Mouse (Mus musculus) CD4-positive, CD25-positive, alpha-beta regulatory T cell, adult 2 months (primary cell): ENCODE results near the gene Cytl1.

Source experiments
- DNase-seq: peaks from one replicate; pipeline ENCODE4 v3.0.0-alpha.2; 2012; ENCODE audit warnings: low read depth, low spot score

Cytl1 gene

DNA sequence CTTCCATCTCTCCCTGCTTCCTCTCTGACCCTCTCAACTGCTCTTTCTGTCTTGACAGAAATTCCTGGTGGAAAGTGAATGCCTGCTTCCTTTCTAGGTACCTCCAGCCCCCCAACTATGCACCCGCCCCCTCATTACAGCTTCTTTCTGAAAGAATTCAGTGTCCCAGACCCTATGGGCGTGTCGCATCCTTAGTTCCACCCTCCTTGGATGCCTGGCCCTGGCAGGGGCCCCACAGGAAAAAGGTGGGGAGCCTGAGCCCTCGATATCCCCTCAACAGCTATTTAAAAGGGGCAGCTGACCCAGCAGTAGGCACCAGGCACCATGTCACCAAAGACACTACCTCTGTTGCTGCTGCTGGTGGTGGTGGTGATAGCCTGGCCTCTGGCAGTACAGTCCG is at the start of gene Cytl1:
Gene Cytl1, plus strand, starts transcription at position 296 of the 400 bp plus-strand sequence.
- no peak for DNase-seq

DNA sequence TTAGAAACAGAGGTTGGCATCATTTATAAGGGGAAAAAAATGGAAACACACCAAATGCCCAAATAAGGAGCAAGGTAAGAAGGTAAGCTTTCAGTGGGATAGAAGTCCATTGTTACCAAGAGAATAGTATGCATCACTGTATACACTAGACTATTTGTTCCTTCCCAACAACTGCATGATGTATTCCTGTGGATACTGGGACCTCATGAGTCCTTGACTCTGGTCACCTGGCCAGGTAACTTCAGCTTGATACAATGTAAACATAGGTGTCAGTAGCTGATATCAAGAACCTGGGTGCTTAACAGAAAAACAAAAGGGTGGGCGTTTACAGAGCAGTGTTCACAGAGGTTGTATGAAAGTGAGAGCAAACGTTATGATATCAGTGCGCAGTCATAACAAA is 42.6 kb upstream of the Cytl1 start:
- no peak for DNase-seq

DNA sequence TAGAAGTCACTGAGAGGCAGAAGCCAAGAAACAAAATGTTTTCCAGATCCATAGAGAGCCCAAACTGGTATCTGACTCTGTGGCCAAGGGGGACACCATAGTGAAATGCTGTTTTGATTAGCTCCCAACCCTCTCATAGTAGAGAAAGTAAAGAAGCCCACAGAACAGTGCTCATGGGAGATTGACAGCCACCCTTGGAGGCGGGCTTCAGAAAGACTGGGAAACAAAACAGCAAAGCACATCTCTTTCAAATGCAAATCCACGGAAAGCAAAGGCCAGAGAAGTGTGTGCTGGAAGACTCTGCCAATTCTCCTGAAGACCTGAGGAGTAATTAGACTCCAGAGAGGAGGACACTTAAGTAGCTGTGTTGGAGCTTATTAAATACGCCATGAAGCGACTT is 39.5 kb upstream of the Cytl1 start:
- no peak for DNase-seq

DNA sequence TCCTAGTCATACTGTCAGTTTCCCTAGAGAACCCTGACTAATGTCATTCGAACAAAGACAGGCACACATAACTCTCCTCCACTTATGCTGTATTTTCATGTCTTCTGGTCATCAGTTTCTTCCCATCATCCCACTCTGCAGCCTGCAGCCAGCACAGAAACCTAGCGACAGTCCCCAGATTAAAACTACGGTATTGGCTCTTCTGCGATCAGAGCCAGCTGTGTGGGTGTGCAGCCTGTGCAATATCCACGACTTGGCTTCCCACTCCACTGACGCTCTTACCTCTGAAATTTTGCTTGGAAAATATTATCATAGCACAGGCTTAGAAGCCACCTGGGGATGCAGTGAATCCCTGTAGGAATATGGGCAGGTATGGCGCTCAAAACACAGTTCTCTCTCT is 38.0 kb upstream of the Cytl1 start:
- no peak for DNase-seq

DNA sequence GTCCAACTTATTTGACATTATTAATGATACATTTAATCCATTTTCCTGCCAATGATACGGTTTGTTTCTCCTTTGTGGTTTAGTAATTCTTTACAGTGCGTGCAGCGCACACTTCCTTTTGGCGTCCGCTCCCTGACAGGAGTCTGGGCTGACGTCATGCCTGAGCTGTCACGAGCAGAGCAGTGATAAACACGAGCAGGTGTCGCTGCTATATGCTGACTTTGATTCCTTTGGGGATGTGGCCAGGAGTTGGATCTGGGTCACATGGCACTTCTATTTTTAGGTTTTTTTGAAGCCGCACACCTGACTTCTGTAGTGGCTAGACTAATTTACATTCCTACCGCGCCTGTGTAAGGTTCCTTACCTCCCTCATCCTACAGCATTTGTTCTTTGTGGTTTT is 35.6 kb upstream of the Cytl1 start:
- no peak for DNase-seq

DNA sequence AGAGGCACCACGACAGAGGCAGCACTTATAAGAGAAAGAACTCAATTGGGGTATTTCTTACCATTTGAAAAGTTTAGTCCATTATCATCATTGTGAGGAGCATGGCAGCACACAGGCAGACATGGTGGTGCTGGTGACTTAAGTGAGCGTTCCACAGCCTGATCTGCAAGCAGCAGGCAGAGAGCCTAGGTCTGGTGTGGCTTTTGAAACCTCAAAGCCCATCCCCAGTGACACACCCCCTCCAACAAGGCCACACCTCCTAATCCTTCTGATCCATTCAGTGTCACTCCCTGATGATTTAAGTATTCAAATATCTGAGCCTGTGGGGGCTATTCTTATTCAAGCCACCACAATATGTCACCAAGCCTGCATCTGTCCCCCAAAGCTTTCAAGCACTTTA is 30.4 kb upstream of the Cytl1 start:
- no peak for DNase-seq

DNA sequence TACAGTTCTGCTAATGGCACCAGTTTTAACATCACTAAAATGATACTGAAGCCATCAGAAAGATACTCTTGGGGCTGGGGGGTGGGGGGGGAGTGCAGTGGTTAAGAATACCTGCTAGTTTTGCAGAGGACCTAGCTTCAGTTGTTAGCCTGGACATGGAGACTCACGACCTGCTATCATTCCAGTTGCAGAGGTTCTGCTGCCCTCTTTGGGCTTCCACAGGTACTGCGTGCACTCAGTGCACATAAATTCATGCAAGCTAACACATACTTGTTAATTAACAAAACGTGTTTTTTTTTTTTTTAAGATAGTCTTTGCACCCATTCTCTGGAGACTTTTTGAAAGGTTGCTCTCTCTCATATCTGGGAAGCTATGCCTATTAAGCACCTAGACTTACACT is 27.2 kb upstream of the Cytl1 start:
- no peak for DNase-seq

DNA sequence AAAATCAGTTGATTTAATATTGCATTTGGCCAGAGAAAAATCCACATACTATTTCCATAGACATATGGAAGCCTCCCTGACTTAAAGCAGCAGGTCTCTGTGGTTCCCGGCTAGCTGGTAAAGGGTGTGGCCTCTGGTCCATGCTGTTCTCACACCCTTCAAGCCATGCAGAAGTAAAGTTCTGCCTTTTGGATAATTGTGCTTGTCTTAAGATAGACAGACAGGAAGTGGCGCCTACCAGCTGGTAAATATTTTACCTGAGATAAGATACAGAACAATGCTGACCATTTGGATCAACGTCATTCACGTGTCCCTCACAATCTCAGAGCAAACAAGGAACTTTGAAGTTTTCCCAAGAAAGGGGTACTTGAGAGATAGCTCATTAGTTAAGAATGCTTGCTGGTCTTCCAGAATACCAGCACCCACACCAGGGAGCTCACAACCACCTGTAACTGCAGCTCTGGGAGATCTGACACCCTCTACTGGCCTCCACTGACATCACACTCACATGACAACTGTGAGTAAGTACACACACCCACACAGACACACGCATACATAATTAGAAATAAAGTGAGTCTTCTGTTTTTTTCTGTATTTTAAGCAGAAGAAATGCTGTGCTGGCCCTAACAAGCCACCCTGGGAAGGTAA is 25.9 kb upstream of the Cytl1 start:
- DNase-seq, result no peak

DNA sequence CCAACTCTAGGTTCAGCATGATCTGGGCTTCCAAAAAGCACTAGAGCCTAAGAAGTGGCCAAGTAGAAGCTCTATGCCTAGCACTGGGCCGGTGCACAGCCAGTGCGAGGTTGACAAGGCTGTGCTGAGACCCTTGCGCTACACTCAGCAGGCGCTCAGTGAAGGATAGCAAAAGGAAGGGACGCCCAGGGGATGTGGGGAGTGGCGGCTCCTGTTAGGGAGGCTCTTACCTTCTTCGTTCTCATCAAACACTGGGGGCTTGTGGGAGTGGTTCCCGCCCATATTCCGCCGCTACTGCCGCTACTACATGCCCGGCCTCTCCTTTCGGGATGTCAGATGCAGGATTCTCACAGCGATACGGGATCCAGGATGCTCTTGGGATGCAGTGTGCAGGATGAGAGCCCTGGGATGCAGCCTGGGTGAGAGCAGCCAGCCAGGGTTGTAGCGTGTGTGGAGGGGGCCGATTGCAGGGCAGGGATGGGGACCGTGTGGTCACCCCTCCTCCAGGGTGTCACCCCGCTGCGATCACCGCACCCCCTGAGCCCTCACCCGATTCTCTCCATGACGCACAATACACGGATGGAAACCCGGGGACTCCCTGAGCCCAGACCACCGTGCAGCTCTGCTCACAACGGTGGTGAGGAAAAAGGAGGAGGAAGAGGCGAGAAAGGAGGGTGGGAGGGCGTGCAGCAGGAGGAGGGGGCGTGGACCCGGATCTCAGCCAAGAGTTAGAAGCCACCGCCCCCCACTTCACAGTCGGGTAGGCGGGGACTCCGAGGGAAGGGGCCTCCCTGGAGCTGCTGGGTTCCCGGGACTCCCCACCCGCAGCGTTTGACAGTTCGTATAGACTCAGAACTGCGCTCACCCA is 18.6 kb upstream of the Cytl1 start, which contains the start of gene Stk32b:
Gene Stk32b, minus strand, starts transcription at position 667 of the 868 bp plus-strand sequence.
- no peak for DNase-seq

DNA sequence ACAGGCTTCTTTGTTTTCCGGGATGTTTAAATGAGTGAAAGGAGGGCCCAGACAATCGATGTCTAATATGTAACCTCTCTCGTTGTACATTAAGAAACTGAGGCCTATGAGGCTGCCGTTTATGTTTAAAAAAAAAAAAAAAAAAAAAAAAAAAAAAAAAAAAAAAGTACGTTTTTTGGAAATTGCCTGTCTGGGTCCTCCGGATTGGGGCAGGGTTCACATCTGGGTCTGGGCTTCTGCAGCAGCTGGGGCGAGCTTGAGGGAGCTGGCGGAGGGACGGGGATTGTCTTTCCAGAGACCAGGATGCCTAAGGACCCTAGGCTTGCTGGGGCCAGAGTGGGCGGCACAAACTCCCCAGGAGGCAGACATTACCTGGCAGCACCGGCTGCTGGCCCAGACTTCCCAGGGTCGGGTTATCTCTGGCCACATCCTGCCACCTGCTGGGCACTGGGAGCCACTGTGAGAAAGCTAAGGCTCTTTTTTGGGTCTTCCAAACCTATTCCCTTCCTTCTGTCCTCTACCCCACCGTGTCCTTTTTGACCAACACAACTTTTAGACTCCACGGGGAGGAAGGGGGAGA is 17.8 kb upstream of the Cytl1 start:
- DNase-seq, result no peak

DNA sequence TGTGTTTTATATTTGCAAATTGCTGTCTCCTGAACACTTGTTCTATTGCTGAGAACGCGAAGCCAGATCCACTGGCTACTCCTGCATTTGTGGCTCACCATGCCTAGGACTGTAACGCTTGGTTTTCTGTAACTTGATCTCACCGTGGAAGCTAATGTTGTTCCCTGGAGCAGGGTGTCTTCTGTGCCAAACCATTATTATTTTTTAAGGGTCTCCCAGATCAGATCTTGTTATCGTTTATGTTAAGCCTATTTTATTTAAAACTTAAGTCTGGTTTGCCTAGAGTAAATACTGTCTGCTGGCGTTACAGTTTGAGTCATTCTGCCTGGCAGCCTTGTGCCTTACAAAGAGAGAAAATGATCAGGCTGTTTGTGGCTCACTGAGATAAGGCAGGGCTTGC is 14.6 kb upstream of the Cytl1 start:
- DNase-seq, result no peak

DNA sequence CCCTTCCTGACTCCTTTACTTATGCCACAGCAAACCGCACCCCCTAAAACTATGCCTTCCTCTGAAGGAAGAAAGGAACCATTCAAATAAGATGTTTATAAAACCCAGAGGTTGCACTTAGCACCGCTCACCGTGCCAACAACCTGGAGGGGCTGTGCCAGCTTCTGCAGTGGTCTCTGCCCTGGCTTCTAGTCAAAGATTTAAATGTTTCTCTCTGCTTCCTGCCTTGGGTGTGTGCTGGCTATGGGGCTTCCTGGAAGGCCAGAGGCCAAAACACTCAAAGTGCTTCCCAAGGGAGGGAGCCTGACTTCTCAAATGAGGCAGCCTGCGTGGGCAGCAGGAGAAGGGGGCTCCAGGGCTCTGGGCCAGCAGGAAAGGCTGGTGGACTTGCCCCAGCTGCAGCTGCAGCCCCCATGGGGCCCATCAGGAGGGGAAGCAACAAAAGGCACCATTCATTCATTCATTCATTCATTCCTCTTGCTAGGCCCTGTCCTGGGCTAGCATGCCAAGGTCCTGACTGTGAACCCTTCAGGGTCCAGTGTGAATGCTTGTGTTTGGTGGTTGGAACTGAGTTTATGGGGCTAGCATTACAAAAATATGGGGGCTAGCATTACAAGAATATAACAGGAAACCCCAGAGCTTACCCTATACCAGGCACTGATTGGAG is 10.0 kb upstream of the Cytl1 start:
- no peak for DNase-seq

DNA sequence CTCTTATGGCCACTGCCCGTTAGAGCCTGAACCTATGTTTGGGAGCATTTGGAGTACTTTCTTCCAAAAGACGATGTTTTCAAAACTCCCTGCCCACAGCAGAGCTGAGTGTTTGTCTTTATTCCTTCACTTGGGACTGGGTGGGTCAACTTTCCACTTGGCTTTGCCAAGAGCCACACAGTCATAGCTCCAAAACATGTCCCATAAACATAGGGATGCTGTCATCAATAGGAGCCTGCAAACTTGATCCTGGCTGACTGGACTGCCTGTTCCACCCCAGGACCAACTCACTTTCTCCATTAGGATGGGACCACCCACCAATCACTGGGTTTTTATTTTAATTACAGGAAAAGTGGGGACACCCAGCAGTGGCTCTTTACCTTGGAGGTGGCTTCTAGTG is 4.5 kb upstream of the Cytl1 start:
- no peak for DNase-seq

DNA sequence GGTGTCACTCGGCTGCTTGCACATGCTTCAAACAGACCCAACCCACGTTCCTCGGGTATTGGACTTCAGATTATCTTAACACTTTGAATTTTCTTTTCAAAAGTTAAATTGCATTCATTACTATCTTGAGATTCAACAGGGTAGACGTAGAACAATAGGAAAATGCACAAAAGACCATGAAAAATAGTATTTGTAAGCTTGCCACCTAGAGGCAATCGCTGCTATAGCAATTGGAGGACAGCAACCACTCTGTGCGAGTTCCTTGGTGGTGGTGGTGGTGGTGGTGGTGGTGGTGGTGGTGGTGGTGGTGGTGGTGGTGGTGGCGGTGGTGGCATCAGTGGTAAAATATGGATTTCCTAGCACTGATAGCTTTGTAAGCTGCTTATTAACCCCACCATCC is 894 bp downstream of the Cytl1 start:
- no peak for DNase-seq

DNA sequence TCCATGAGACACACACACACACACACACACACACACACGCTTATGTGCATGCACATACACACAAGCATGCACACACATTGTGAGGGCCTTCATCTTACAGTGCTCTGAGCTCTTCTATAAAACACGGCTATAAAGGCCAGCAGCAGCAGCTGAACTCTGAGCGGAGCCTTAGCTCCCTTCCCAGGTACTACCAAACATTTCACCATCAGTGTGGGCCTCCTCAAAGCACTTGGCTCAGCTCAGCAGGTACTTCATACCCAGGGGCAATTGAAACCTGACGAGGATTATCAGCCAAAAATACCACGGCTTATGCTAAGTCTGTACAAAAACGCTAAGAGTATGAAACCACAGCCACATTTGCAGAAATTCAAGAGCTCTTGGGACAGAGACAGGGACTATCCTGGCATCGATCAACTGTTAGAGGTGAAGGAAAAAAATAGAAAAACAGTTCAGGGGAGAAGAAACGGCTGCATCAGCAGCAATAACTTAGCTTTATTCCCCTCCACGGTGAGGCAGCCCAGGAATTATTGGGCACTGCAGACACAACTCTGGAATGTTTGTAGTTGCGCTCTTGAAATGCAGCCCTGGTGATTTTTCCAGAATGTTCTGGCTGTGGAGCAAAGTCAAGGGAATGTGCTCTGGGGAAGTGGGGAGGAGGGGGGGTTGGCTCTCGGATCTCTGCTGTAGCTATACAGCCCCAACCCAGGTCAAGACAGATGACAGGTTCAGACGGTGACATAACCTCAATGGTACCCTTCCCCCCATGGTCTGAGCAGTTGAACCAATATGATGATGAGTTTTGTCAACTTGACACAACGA is 8.8 kb downstream of the Cytl1 start:
- DNase-seq, result no peak

DNA sequence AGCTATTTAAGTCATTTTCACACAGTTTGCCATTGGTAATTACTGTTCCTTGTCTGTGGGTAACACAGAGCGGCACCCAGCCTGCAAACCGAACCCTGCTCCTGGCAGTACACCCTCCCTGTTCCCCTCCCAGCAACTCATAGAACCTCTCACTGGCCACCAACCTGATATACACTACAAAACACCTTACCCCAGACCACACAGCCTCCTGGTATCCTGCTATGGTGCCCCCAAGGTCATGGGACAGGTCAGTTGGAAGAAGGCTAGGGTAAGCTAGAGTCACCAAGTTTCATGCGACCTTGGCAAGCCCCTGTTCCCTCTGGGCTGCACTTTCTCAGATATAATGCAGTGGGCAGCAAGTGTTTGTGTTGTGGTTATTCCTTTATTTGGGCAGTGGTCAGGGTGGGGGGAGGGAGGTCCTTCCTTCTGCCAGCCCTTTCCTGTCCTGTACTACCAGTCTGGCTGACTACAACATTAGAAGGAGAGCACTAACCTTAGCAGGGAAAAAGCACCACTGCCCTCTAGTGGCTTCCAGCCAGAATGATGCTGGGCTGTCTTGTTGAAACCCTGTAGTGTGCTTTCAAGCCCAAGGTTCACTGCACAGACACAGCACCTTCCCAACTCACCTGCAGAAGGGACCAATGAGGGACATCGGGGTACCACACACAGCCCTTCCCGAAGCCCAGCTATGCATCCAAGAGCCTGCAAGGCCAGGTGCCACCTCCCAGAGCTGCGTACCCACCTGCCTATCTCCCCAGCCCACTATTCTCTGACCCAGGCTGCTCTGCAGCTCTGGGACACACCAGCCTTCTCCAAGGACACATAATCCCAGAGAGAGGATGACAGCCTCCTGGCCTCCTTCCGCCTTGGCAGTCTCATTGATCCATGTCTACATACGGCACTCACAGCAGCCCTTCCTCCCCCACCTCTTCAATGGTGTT is 17.0 kb downstream of the Cytl1 start:
- DNase-seq, result no peak

DNA sequence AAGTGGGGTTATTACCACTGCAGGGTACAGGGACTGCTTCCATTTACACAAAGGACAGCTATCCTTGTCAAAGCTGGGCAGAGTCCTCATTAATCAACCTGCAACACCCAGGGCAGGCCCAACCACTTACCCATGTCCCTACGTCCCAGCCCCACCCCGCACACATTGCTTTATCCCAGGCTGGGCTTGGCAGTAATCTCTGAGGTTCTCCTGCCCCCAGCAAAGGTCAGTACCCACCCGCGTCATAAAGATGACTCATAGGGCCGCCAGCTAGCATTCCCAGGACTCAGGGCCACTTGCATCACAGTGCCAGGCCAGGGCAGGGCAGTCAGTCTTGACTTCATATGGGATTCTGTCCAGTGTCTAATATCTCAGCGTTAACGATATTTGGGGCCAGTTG is 18.0 kb downstream of the Cytl1 start:
- DNase-seq, result no peak

DNA sequence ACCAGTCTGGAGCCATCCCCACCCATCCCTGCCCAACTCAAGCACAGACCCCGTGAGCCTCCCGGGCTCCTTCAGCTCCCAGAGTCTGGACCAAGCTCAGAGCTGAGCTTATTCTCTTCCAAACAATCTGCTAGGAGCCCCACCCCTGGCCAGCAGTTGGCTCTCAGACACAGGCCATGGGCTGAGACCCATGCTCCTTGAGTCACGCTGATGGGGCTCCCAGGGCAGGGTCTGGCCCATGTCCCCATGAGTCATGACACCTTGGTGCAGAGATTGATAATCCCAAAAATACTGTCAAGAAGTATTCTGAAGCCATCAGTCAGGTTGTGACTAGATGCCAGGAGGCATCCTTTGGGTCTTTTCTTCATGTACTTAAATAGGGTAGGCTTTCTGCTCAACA is 26.7 kb downstream of the Cytl1 start:
- no peak for DNase-seq

DNA sequence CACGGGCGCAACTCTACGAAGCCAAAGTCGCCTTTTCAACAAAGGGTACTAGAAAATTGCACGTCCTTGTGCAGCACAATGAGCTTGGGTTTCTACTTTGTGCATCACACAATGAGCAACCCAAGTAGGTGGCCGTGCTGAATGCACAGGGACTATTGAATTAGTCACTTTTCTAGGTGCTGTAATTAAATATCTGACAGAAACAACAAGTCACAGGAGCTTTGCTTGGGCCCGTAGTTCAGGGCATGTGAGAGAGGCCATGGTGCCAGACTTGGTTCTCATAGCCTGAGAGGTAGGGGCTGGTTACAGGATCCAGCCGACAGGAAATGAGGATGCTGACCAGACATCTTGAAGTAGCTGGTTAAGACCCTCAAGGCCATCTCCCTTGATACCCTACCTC is 30.5 kb downstream of the Cytl1 start:
- DNase-seq, result no peak

DNA sequence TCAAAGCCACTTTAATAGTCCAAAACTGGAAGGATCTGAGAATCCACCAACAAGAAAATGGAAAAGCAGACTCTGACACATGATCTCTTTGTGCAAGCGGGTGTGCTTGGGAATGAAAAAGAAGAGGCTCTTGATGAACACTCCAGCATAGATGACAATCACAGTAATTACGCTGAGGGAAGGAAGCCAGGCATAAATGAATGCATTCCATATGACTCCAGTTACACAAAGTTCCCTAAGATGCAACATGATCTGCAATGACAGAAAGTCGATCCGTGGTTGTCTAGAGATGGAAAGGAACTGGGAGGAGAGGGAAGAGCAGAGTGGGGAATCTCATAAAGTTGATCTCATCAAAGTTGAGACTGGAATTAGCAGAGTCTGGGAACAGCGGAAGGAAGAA is 31.9 kb downstream of the Cytl1 start:
- DNase-seq, result no peak
